Comparison of ENCODE assay signal across 9 mouse cellular contexts in genomic region chr9:14559430-14559829, GRCm38 (mm10). TPM values are rescaled to one million over a fixed set of nuclear protein-coding genes. Genes with fewer than 3 reads are reported as not detected.
DNase-seq lines count a peak whose midpoint lies in the region.
"Had no signal": no experiment of that assay in that cellular context is flagged by ENCODE, and none has a peak within 500 bp of the region (broad histone marks: within the 10 kb centered on the region; RNA-seq: fewer than 3 reads in every experiment).

No protein-coding gene starts in this region.

- peak; percentile 17 for DNase-seq in adrenal gland, postnatal 14 days
- DNase-seq in adrenal gland, adult 18-20 months (ENCODE audit: low spot score in 2 of 2) = no peak
- peak; percentile 75 for DNase-seq in right cerebral cortex, adult 18-20 months
- DNase-seq in right cerebral cortex, postnatal 4 days = no peak
- DNase-seq in layer of hippocampus, postnatal 14 days (ENCODE audit: low spot score in 2 of 2) = peak; percentile 7 to 20
- DNase-seq in telencephalon, adult 2 months (ENCODE audit: low read depth, low spot score) = peak; percentile 69
- no peak for DNase-seq in midbrain, embryonic 10.5 days (ENCODE audit: low spot score)
- no peak for DNase-seq in ovary, postnatal 36 days (ENCODE audit: low spot score)

- no peak overlapping the region for H3K27ac ChIP-seq in midbrain, embryonic 10.5 days (replicated peaks)
- H3K27ac ChIP-seq: liver, embryonic 15.5 days had no signal

- no peak overlapping the region for H3K4me3 ChIP-seq in midbrain, embryonic 10.5 days
- H3K4me3 ChIP-seq: liver, embryonic 15.5 days had no signal

- H3K36me3 ChIP-seq in midbrain, embryonic 10.5 days = peaks cover 97% of the 10 kb centered on the region
- H3K36me3 ChIP-seq: liver, embryonic 15.5 days had no signal

- H3K9me3 ChIP-seq in midbrain, embryonic 10.5 days (replicated peaks) = no peaks in the 10 kb centered on the region
- H3K9me3 ChIP-seq: liver, embryonic 15.5 days had no signal

- WGBS in midbrain, embryonic 10.5 days = 91% methylated on average over 10 of the region's 10 CpGs

- peaks cover 9% of the 10 kb centered on the region; the same call in 1 of the 2 replicates for H3K4me1 ChIP-seq in midbrain, embryonic 10.5 days
- H3K4me1 ChIP-seq: liver, embryonic 15.5 days had no signal

- no peaks in the 10 kb centered on the region for H3K27me3 ChIP-seq in midbrain, embryonic 10.5 days (ENCODE audit: low read depth, poor library complexity, severe bottlenecking)
- H3K27me3 ChIP-seq: liver, embryonic 15.5 days had no signal

RNA-seq across cellular contexts. Expression of gene Cwc15, which starts 59.0 kb away (rescaled TPM):
- 124 TPM in 2 replicates for total RNA-seq in adrenal gland, postnatal 14 days (2021)
- total RNA-seq in adrenal gland, adult 18-20 months (2021) = 100 to 1,000 TPM; 101 to 119 TPM
- 10 to 100 TPM; 72.4 to 89.5 TPM for total RNA-seq in layer of hippocampus, postnatal 14 days (2021)
- polyA plus RNA-seq in midbrain, embryonic 10.5 days (2016; fragmentation: Nextera tagmentation; extraction: Ambion mirVana) = 177 and 181 TPM in 2 replicates

RNA-seq across cellular contexts. Expression of gene Kdm4d, which starts 59.1 kb away (rescaled TPM):
- 0.30 and 0.34 TPM in 2 replicates for total RNA-seq in adrenal gland, postnatal 14 days (2021)
- total RNA-seq in adrenal gland, adult 18-20 months (2021) = under 1 TPM; 0.10 to 0.27 TPM
- total RNA-seq in layer of hippocampus, postnatal 14 days (2021) = 1 to 10 TPM; 1.3 to 1.6 TPM
- polyA plus RNA-seq in midbrain, embryonic 10.5 days (2016; fragmentation: Nextera tagmentation; extraction: Ambion mirVana) = 0.10 and 0.15 TPM in 2 replicates
- polyA plus RNA-seq: liver, embryonic 15.5 days had no signal

Comparison
In these comparisons a context has a peak if more than half of its experiments do, and no peak if none do; other contexts are left out.
1. DNase-seq: peak in adrenal gland, postnatal 14 days (single experiment), right cerebral cortex, adult 18-20 months (single experiment), layer of hippocampus, postnatal 14 days (2 of 2) and telencephalon, adult 2 months (single experiment); none in adrenal gland, adult 18-20 months (0 of 2), right cerebral cortex, postnatal 4 days (single experiment), midbrain, embryonic 10.5 days (single experiment) and ovary, postnatal 36 days (single experiment).